Mouse (Mus musculus): ENCODE results near the gene Rangap1. TPM values are rescaled to one million over a fixed set of nuclear protein-coding genes. Genes with fewer than 3 reads are reported as not detected.

Rangap1 gene
- 10 to 100 TPM; 67.0 to 80.9 TPM for total RNA-seq (2023)

GRCm38 (mm10) chr15:81744992-81745600 lies at the start of gene Rangap1, which contains the start of gene Zc3h7b:
Gene Rangap1 (minus strand): TSS chr15:81745530.
Gene Zc3h7b (plus strand): TSS chr15:81745057.

GRCm38 (mm10) chr15:81697175-81697574 lies 48.2 kb downstream of the Rangap1 start, which contains the start of gene Chadl:
Gene Chadl (minus strand): TSS chr15:81697287.

GRCm38 (mm10) chr15:81663697-81664561 lies 81.4 kb downstream of the Rangap1 start, which contains the start of gene L3mbtl2:
Gene L3mbtl2 (plus strand): TSS chr15:81663889.

Other genes starting within 250 kb of the Rangap1 start
- 100 to 1,000 TPM; 226 to 227 TPM for gene Ep300, start 160.2 kb downstream of the Rangap1 start, total RNA-seq (2023)
- 10 to 100 TPM; 51.7 to 52.1 TPM for gene L3mbtl2, start 81.6 kb downstream of the Rangap1 start, total RNA-seq (2023)
- gene Chadl, start 48.2 kb downstream of the Rangap1 start, total RNA-seq (2023) = not detected
- gene Zc3h7b, start 473 bp downstream of the Rangap1 start, total RNA-seq (2023) = 10 to 100 TPM; 40.0 to 42.6 TPM
- 10 to 100 TPM; 38.6 to 45.3 TPM for gene Tef, start 56.9 kb upstream of the Rangap1 start, total RNA-seq (2023)
- 100 to 1,000 TPM; 114 to 123 TPM for gene Tob2, start 113.3 kb upstream of the Rangap1 start, total RNA-seq (2023)
- gene Phf5a, start 126.4 kb upstream of the Rangap1 start, total RNA-seq (2023) = 10 to 100 TPM; 62.7 to 66.9 TPM
- 100 to 1,000 TPM; 144 to 153 TPM for gene Aco2, start 126.8 kb upstream of the Rangap1 start, total RNA-seq (2023)
- 10 to 100 TPM; 22.9 to 23.7 TPM for gene Polr3h, start 180.7 kb upstream of the Rangap1 start, total RNA-seq (2023)
- gene Csdc2, start 191.2 kb upstream of the Rangap1 start, total RNA-seq (2023) = under 1 TPM; 0.15 TPM
- 10 to 100 TPM; 20.5 to 22.3 TPM for gene Pmm1, start 215.4 kb upstream of the Rangap1 start, total RNA-seq (2023)
- not detected for gene 1700029P11Rik, start 235.0 kb upstream of the Rangap1 start, total RNA-seq (2023)
- gene Xrcc6, start 242.3 kb upstream of the Rangap1 start, total RNA-seq (2023) = 10 to 100 TPM; 36.6 to 36.9 TPM